ENCODE assay signal across 12 mouse cellular contexts in genomic region chr11:32112521-32112920, GRCm38 (mm10).
DNase-seq lines count a peak whose midpoint lies in the region; ATAC-seq and TF ChIP-seq lines count a peak whose summit lies in the region.
"Had no signal": no experiment of that assay in that cellular context is flagged by ENCODE, and none has a peak within 500 bp of the region (broad histone marks: within the 10 kb centered on the region; RNA-seq: fewer than 3 reads in every experiment).

No protein-coding gene starts in this region.

- no peaks in the 10 kb centered on the region for H3K9me3 ChIP-seq in forebrain, postnatal 0 days (ENCODE audit: low read length)
- no peaks in the 10 kb centered on the region for H3K9me3 ChIP-seq in limb, embryonic 12.5 days
- H3K9me3 ChIP-seq in neural tube, embryonic 14.5 days (ENCODE audit: control insufficient read depth, low read length), result no peaks in the 10 kb centered on the region

- ATAC-seq in forebrain, postnatal 0 days, result no peak; the same call in 1 of the 2 replicates
- no peak for ATAC-seq in limb, embryonic 12.5 days (ENCODE audit: insufficient number of reproducible peaks, insufficient read depth, low FRiP score, low TSS enrichment, low read depth)
- peak; percentile 25; the same call in 1 of the 2 replicates for ATAC-seq in neural tube, embryonic 14.5 days (ENCODE audit: low read depth)
- ATAC-seq: intestine, postnatal 0 days had no signal

- 9% methylated on average over 5 of the region's 5 CpGs for WGBS in forebrain, postnatal 0 days
- WGBS in limb, embryonic 12.5 days, result 19% methylated on average over 5 of the region's 5 CpGs
- WGBS in neural tube, embryonic 14.5 days, result 8% methylated on average over 5 of the region's 5 CpGs

- H3K4me2 ChIP-seq in forebrain, postnatal 0 days (ENCODE audit: low read depth), result no peak overlapping the region
- H3K4me2 ChIP-seq in limb, embryonic 12.5 days, result peak overlapping the region; percentile 21; the same call in 1 of the 2 replicates
- H3K4me2 ChIP-seq in neural tube, embryonic 14.5 days (ENCODE audit: low read depth, low read length), result no peak overlapping the region

- peak; percentile 48 for DNase-seq in embryo, embryonic 10.5 days (ENCODE audit: low spot score)
- DNase-seq in embryo, embryonic 10 days (ENCODE audit: low spot score), result no peak
- no peak for DNase-seq in forebrain, postnatal 0 days
- no peak for DNase-seq in left cerebral cortex, postnatal 36 days (ENCODE audit: low spot score in 2 of 2)
- DNase-seq in cerebellum, adult 8-10 months, result no peak
- no peak for DNase-seq in layer of hippocampus, postnatal 10 days (ENCODE audit: low spot score in 2 of 2)
- DNase-seq: adrenal gland, postnatal 10 days; gastrocnemius, postnatal 36 days had no signal

- H3K27ac ChIP-seq in forebrain, postnatal 0 days (ENCODE audit: low read depth, low read length), result peak overlapping the region; percentile 74
- peak overlapping the region; percentile 76 for H3K27ac ChIP-seq in limb, embryonic 12.5 days
- peak overlapping the region; percentile 87 for H3K27ac ChIP-seq in neural tube, embryonic 14.5 days (ENCODE audit: low read depth, low read length)
- H3K27ac ChIP-seq: macrophage had no signal

- no peak overlapping the region for H3K9ac ChIP-seq in forebrain, postnatal 0 days
- no peak overlapping the region for H3K9ac ChIP-seq in limb, embryonic 12.5 days (replicated peaks)
- 0 out of 2 replicates have a peak overlapping the region, but pooled peaks have one; percentile 11 for H3K9ac ChIP-seq in neural tube, embryonic 14.5 days (replicated peaks; ENCODE audit: low read depth, low read length)

- no peak overlapping the region for H3K4me3 ChIP-seq in forebrain, postnatal 0 days (ENCODE audit: low read depth, low read length)
- H3K4me3 ChIP-seq in limb, embryonic 12.5 days (replicated peaks), result no peak overlapping the region
- no peak overlapping the region for H3K4me3 ChIP-seq in neural tube, embryonic 14.5 days (ENCODE audit: low read depth, low read length)

- intact Hi-C loops in left cerebral cortex, postnatal 36 days (cut with DNase I), result loop anchor here (5.0 kb wide), 1 partner anchor 45 kb away; no protein-coding TSS in a partner anchor

- TF ChIP-seq CTCF in forebrain, postnatal 0 days (IDR thresholded peaks at IDR 0.05; ENCODE audit: low read depth), result no peak

- peaks cover 26% of the 10 kb centered on the region for H3K4me1 ChIP-seq in forebrain, postnatal 0 days (ENCODE audit: insufficient read depth)
- peaks cover 18% of the 10 kb centered on the region for H3K4me1 ChIP-seq in limb, embryonic 12.5 days (replicated peaks)
- H3K4me1 ChIP-seq in neural tube, embryonic 14.5 days (ENCODE audit: control insufficient read depth, insufficient read depth, low read length), result peaks cover 15% of the 10 kb centered on the region; the same call in 1 of the 2 replicates

- no peaks in the 10 kb centered on the region for H3K27me3 ChIP-seq in forebrain, postnatal 0 days (ENCODE audit: insufficient read depth, low read length)
- H3K27me3 ChIP-seq in limb, embryonic 12.5 days, result no peaks in the 10 kb centered on the region
- no peaks in the 10 kb centered on the region for H3K27me3 ChIP-seq in neural tube, embryonic 14.5 days (ENCODE audit: control insufficient read depth, insufficient read depth, low read length)

- H3K36me3 ChIP-seq in forebrain, postnatal 0 days (ENCODE audit: insufficient read depth), result no peaks in the 10 kb centered on the region
- H3K36me3 ChIP-seq in limb, embryonic 12.5 days, result no peaks in the 10 kb centered on the region
- H3K36me3 ChIP-seq in neural tube, embryonic 14.5 days (ENCODE audit: control insufficient read depth, insufficient read depth, low read length), result no peaks in the 10 kb centered on the region
